25 mouse cellular contexts compared by ENCODE assay signal in the genomic region with DNA sequence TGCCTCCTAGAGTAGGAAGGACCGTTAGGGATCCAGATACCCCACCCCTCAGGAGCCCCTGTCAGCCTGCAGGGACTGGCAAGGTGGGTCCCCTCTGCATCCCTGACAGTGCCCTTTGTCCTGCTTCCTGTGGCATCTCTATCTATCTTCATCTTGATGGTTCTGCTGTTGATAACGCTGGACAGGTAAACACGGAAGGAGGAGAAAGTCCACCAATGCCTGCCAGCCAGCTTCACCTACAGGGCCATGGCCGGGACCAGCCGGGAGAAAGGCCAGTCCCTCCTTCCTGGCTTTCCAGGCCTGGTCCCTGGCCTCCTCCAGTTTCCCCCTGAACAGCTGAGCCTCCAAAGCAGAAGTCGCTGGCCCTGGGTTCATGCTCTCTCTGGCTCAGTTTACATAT. TPM values are rescaled to one million over a fixed set of nuclear protein-coding genes. Genes with fewer than 3 reads are reported as not detected.
DNase-seq lines count a peak whose midpoint lies in the region; ATAC-seq and TF ChIP-seq lines count a peak whose summit lies in the region.
"Had no signal": no experiment of that assay in that cellular context is flagged by ENCODE, and none has a peak within 500 bp of the region (broad histone marks: within the 10 kb centered on the region; RNA-seq: fewer than 3 reads in every experiment).

No protein-coding gene starts in this region.

- peaks cover 29% of the 10 kb centered on the region for H3K4me1 ChIP-seq in hindbrain, embryonic 10.5 days (replicated peaks)
- peaks cover 14% of the 10 kb centered on the region for H3K4me1 ChIP-seq in hindbrain, embryonic 13.5 days (replicated peaks)
- H3K4me1 ChIP-seq in liver, adult 2 months (ENCODE audit: control insufficient read depth, insufficient read depth, low read length): peaks cover 55% of the 10 kb centered on the region
- H3K4me1 ChIP-seq in liver, postnatal 0 days (ENCODE audit: insufficient read depth): peaks cover 43% of the 10 kb centered on the region
- H3K4me1 ChIP-seq: forebrain, embryonic 13.5 days had no signal

- no peak overlapping the region for H3K4me2 ChIP-seq in hindbrain, embryonic 13.5 days
- no peak overlapping the region for H3K4me2 ChIP-seq in liver, postnatal 0 days (ENCODE audit: low read depth, low read length)
- H3K4me2 ChIP-seq: forebrain, embryonic 13.5 days; heart, embryonic 12.5 days; heart, embryonic 15.5 days; hindbrain, embryonic 15.5 days had no signal

- peaks cover 12% of the 10 kb centered on the region; the same call in 1 of the 2 replicates for H3K27me3 ChIP-seq in hindbrain, embryonic 10.5 days (ENCODE audit: insufficient read depth, poor library complexity, severe bottlenecking)
- no peaks in the 10 kb centered on the region for H3K27me3 ChIP-seq in hindbrain, embryonic 13.5 days
- H3K27me3 ChIP-seq in liver, adult 2 months (ENCODE audit: control insufficient read depth, insufficient read depth, low read length): no peaks in the 10 kb centered on the region
- H3K27me3 ChIP-seq in liver, postnatal 0 days (ENCODE audit: insufficient read depth, low read length): no peaks in the 10 kb centered on the region
- H3K27me3 ChIP-seq: CH12.LX; forebrain, embryonic 13.5 days; hindbrain, embryonic 15.5 days; Patski had no signal

- H3K36me3 ChIP-seq in hindbrain, embryonic 10.5 days: no peaks in the 10 kb centered on the region
- H3K36me3 ChIP-seq in hindbrain, embryonic 13.5 days: no peaks in the 10 kb centered on the region
- peaks cover 4% of the 10 kb centered on the region; the same call in 1 of the 2 replicates for H3K36me3 ChIP-seq in liver, adult 2 months (ENCODE audit: control insufficient read depth, insufficient read depth, low read length)
- H3K36me3 ChIP-seq in liver, postnatal 0 days (replicated peaks; ENCODE audit: insufficient read depth, low read length): no peaks in the 10 kb centered on the region
- H3K36me3 ChIP-seq: forebrain, embryonic 10.5 days; G1E; heart, embryonic 12.5 days; heart, embryonic 15.5 days; hindbrain, embryonic 15.5 days had no signal

- 86% methylated on average over 6 of the region's 6 CpGs for WGBS in hindbrain, embryonic 10.5 days
- WGBS in hindbrain, embryonic 13.5 days: 79% methylated on average over 6 of the region's 6 CpGs
- 25% methylated on average over 6 of the region's 6 CpGs for WGBS in liver, adult 2 months
- 65% methylated on average over 6 of the region's 6 CpGs for WGBS in liver, postnatal 0 days (ENCODE audit: insufficient replicate concordance)

- H3K9ac ChIP-seq in hindbrain, embryonic 13.5 days: no peak overlapping the region
- peak overlapping the region; percentile 38 for H3K9ac ChIP-seq in liver, adult 2 months (ENCODE audit: low read depth, low read length)
- H3K9ac ChIP-seq in liver, postnatal 0 days (replicated peaks): 0 out of 2 replicates have a peak overlapping the region, but pooled peaks have one; percentile 7
- H3K9ac ChIP-seq: forebrain, embryonic 13.5 days; heart, embryonic 12.5 days; heart, embryonic 15.5 days; hindbrain, embryonic 15.5 days had no signal

- no peak for TF ChIP-seq POLR2A in liver, adult 2 months (IDR thresholded peaks at IDR 0.05; ENCODE audit: extremely low read depth, insufficient read depth, low read length)

- no peaks in the 10 kb centered on the region for H3K9me3 ChIP-seq in hindbrain, embryonic 10.5 days
- no peaks in the 10 kb centered on the region for H3K9me3 ChIP-seq in hindbrain, embryonic 13.5 days
- no peaks in the 10 kb centered on the region for H3K9me3 ChIP-seq in liver, postnatal 0 days (ENCODE audit: low read length)
- H3K9me3 ChIP-seq: forebrain, embryonic 10.5 days; forebrain, embryonic 13.5 days; G1E; heart, embryonic 12.5 days; heart, embryonic 15.5 days; hindbrain, embryonic 15.5 days had no signal

- no peak for ATAC-seq in hindbrain, embryonic 13.5 days (ENCODE audit: low FRiP score)
- ATAC-seq in liver, postnatal 0 days: no peak
- ATAC-seq: forebrain, embryonic 13.5 days; forebrain, embryonic 16.5 days; Patski had no signal

- no peak overlapping the region for H3K4me3 ChIP-seq in hindbrain, embryonic 10.5 days
- H3K4me3 ChIP-seq in hindbrain, embryonic 13.5 days: no peak overlapping the region
- no peak overlapping the region for H3K4me3 ChIP-seq in liver, adult 2 months (ENCODE audit: insufficient read depth, low read depth, low read length)
- H3K4me3 ChIP-seq in liver, postnatal 0 days (ENCODE audit: low read depth, low read length): no peak overlapping the region
- H3K4me3 ChIP-seq: forebrain, embryonic 10.5 days; forebrain, embryonic 13.5 days; heart, embryonic 12.5 days; heart, embryonic 15.5 days; hindbrain, embryonic 15.5 days had no signal

- 0 out of 2 replicates have a peak overlapping the region, but pooled peaks have one; percentile 23 for H3K27ac ChIP-seq in hindbrain, embryonic 10.5 days
- no peak overlapping the region for H3K27ac ChIP-seq in hindbrain, embryonic 13.5 days
- H3K27ac ChIP-seq in liver, adult 2 months (replicated peaks; ENCODE audit: insufficient read depth, low read depth, low read length): peak overlapping the region; percentile 78
- peak overlapping the region; percentile 75 for H3K27ac ChIP-seq in liver, postnatal 0 days (ENCODE audit: low read depth)
- H3K27ac ChIP-seq: forebrain, embryonic 13.5 days; heart, embryonic 15.5 days; hindbrain, embryonic 15.5 days had no signal

- DNase-seq in hindbrain, embryonic 10.5 days (ENCODE audit: low spot score): no peak
- DNase-seq in liver, adult 2 months (ENCODE audit: extremely low read depth, low read depth, low spot score): peak; percentile 93
- DNase-seq in liver: no peak
- DNase-seq in liver, postnatal 0 days: no peak
- DNase-seq in neural tube, embryonic 10.5 days (ENCODE audit: extremely low spot score, low spot score): no peak
- DNase-seq: adrenal gland, postnatal 10 days; adrenal gland, postnatal 36 days; B cell, adult 2 months; cerebellum, adult 18-20 months; cerebellum, adult 9-10 months; cerebellum, postnatal 14 days; gastrocnemius, postnatal 14 days; heart, adult 18-20 months; heart, postnatal 10 days; heart, postnatal 36 days had no signal

- no peak for TF ChIP-seq CTCF in liver, adult 2 months (IDR thresholded peaks at IDR 0.05; ENCODE audit: low read depth, low read length)
- TF ChIP-seq CTCF in liver, postnatal 0 days (IDR thresholded peaks at IDR 0.05; ENCODE audit: low read depth): no peak

- H3K79me2 ChIP-seq in liver, adult 2 months (ENCODE audit: control insufficient read depth, insufficient read depth, low read length): peaks cover 12% of the 10 kb centered on the region

- no peak for TF ChIP-seq EP300 in liver, postnatal 0 days (IDR thresholded peaks at IDR 0.05; ENCODE audit: low read depth)

RNA-seq across cellular contexts. Expression of a gene that starts 0.6 kb away (rescaled TPM):
- polyA plus RNA-seq in hindbrain, embryonic 10.5 days (2016; fragmentation: Nextera tagmentation; extraction: Ambion mirVana): 0.30 and 0.36 TPM in 2 replicates
- polyA plus RNA-seq in hindbrain, embryonic 13.5 days (2015; fragmentation: Nextera tagmentation; extraction: Ambion mirVana): 0.08 and 0.28 TPM in 2 replicates
- 9.6 and 33.0 TPM in 2 replicates for total RNA-seq in liver, adult 2 months (2014; rRNA removed)
- 211 and 649 TPM in 2 replicates for polyA plus RNA-seq in liver, adult 2 months (2012; rRNA removed)
- polyA plus RNA-seq in liver, postnatal 0 days (2015; fragmentation: Nextera tagmentation; extraction: Ambion mirVana): 138 and 168 TPM in 2 replicates

RNA-seq across cellular contexts. Expression of a gene that starts 11.9 kb away (rescaled TPM):
- 9.0 and 14.0 TPM in 2 replicates for polyA plus RNA-seq in hindbrain, embryonic 10.5 days (2016; fragmentation: Nextera tagmentation; extraction: Ambion mirVana)
- polyA plus RNA-seq in hindbrain, embryonic 13.5 days (2015; fragmentation: Nextera tagmentation; extraction: Ambion mirVana): 34.5 and 36.4 TPM in 2 replicates
- total RNA-seq in liver, adult 2 months (2014; rRNA removed): 0.07 TPM in 1 of 2 replicates, not detected in the other
- 0.11 TPM in 1 of 2 replicates, not detected in the other for polyA plus RNA-seq in liver, adult 2 months (2012; rRNA removed)
- 0.14 TPM in 1 of 2 replicates, not detected in the other for polyA plus RNA-seq in liver, postnatal 0 days (2015; fragmentation: Nextera tagmentation; extraction: Ambion mirVana)
- total RNA-seq: CH12.LX; G1E; heart, adult 18-20 months; heart, postnatal 10 days; heart, postnatal 36 days had no signal
- polyA plus RNA-seq: G1E had no signal

RNA-seq across cellular contexts. Expression of a gene that starts 39.9 kb away (rescaled TPM):
- 11.5 and 13.5 TPM in 2 replicates for polyA plus RNA-seq in hindbrain, embryonic 10.5 days (2016; fragmentation: Nextera tagmentation; extraction: Ambion mirVana)
- 14.1 and 14.8 TPM in 2 replicates for polyA plus RNA-seq in hindbrain, embryonic 13.5 days (2015; fragmentation: Nextera tagmentation; extraction: Ambion mirVana)
- total RNA-seq in liver, adult 2 months (2014; rRNA removed): 57.3 and 68.1 TPM in 2 replicates
- polyA plus RNA-seq in liver, adult 2 months (2012; rRNA removed): 112 and 115 TPM in 2 replicates
- polyA plus RNA-seq in liver, postnatal 0 days (2015; fragmentation: Nextera tagmentation; extraction: Ambion mirVana): 37.0 and 44.4 TPM in 2 replicates

Comparison
In these comparisons a context has a peak if more than half of its experiments do, and no peak if none do; other contexts are left out.
1. RNA of a gene that starts 0.6 kb away (polyA plus RNA-seq): 211 to 649 TPM in liver, adult 2 months and 138 to 168 TPM in liver, postnatal 0 days; 0.30 to 0.36 TPM in hindbrain, embryonic 10.5 days and 0.08 to 0.28 TPM in hindbrain, embryonic 13.5 days; every median in the first group is over 100 times any median in the second.